Mouse (Mus musculus) ES-E14 (cell line): ENCODE results near the gene Eepd1. TPM values are rescaled to one million over a fixed set of nuclear protein-coding genes. Genes with fewer than 3 reads are reported as not detected.

Experiments used
- DNase-seq: peaks from one replicate; pipeline ENCODE4 v3.0.0-alpha.2; 2013; ENCODE audit warnings: low read depth, low spot score
- H3K27ac ChIP-seq: 2 replicates; pipeline ENCODE4 v1.5.1; 2012; ENCODE audit warnings: low read depth, mild to moderate bottlenecking, low read length, moderate library complexity, mixed read lengths; ENCODE audit not compliant: poor library complexity, insufficient read depth, severe bottlenecking
- H3K36me3 ChIP-seq: 2 replicates; pipeline ENCODE4 v1.6.1; 2012; ENCODE audit warnings: mild to moderate bottlenecking, low read length, moderate library complexity, mixed read lengths; ENCODE audit not compliant: control insufficient read depth, poor library complexity, insufficient read depth, severe bottlenecking
- H3K4me1 ChIP-seq, 2 experiments: fragments of 150-350 bp in 1 of 2; sonication (generic) in 1 of 2; 2 replicates each; pipeline ENCODE4 v1.6.1; 2012; ENCODE audit warnings: low read length in 2 of 2, mild to moderate bottlenecking in 1 of 2, mixed read lengths in 1 of 2; ENCODE audit not compliant: control insufficient read depth in 2 of 2, insufficient read depth in 2 of 2, poor library complexity in 1 of 2
- H3K4me3 ChIP-seq, 2 experiments: fragments of 150-350 bp in 1 of 2; sonication (generic) in 1 of 2; 2 replicates each; pipeline ENCODE4 v1.5.1; 2012; ENCODE audit warnings: low read length in 2 of 2, low read depth in 1 of 2, mild to moderate bottlenecking in 1 of 2, mixed read lengths in 1 of 2; ENCODE audit not compliant: insufficient read depth in 1 of 2, poor library complexity in 1 of 2, severe bottlenecking in 1 of 2
- H3K9ac ChIP-seq: 2 replicates; pipeline ENCODE4 v1.6.1; 2012; ENCODE audit warnings: low read depth, mild to moderate bottlenecking, low read length, mixed read lengths; ENCODE audit not compliant: poor library complexity, insufficient read depth, severe bottlenecking
- H3K9me3 ChIP-seq: fragments of 150-350 bp; sonication (generic); 2 replicates; pipeline ENCODE4 v1.6.1; 2012; ENCODE audit warnings: low read depth, mild to moderate bottlenecking, low read length; ENCODE audit not compliant: control insufficient read depth, insufficient read depth
- CHD2 ChIP-seq: IDR thresholded peaks from 2 replicates; pipeline ENCODE4 v1.6.1; 2014; ENCODE audit warnings: mild to moderate bottlenecking, low read depth, low read length, inconsistent platforms
- HCFC1 ChIP-seq: IDR thresholded peaks from 2 replicates; pipeline ENCODE4 v1.6.1; 2012; ENCODE audit warnings: low read length, inconsistent platforms, borderline replicate concordance; ENCODE audit not compliant: insufficient read depth
- MAFK ChIP-seq: IDR thresholded peaks from 2 replicates; pipeline ENCODE4 v1.6.1; 2014; ENCODE audit warnings: mild to moderate bottlenecking, low read depth, low read length, inconsistent platforms; ENCODE audit not compliant: insufficient read depth
- ZC3H11A ChIP-seq: IDR thresholded peaks from 2 replicates; pipeline ENCODE4 v1.6.1; 2012; ENCODE audit warnings: low read depth, mild to moderate bottlenecking, inconsistent platforms, low read length, borderline replicate concordance
- ZNF384 ChIP-seq: IDR thresholded peaks from 2 replicates; pipeline ENCODE4 v1.6.1; 2012; ENCODE audit warnings: low read depth, low read length, inconsistent platforms
- in situ Hi-C, 2 experiments: fragments of 600-800 bp; cut with MboI; formaldehyde crosslinking; loops; one replicate each; pipeline ENCODE4 v1.15.1; 2025; ENCODE audit warnings: low sequenced_read_pairs in 2 of 2, inconsistent platforms in 1 of 2; ENCODE audit not compliant: unreplicated experiment in 2 of 2
- total RNA-seq: library from RNA; depleted of rRNA; stranded (reverse); fragments of 300-350 nt; gene quantifications from 2 replicates; pipeline ENCODE4 v1.2.3, GENCODE M21; 2012

The Eepd1 gene
- total RNA-seq, 1 experiment, result 3.5 TPM

- H3K4me1 ChIP-seq, result no peaks in the 10 kb centered on the region
- in situ Hi-C loops, result no loop called here
- no peak overlapping the region for H3K4me3 ChIP-seq
- H3K9ac ChIP-seq, result no peak overlapping the region
- no peaks in the 10 kb centered on the region for H3K36me3 ChIP-seq
- H3K9me3 ChIP-seq, result no peaks in the 10 kb centered on the region
- H3K27ac ChIP-seq, result no peak overlapping the region
- no peak for DNase-seq
- no peak for TF ChIP-seq ZNF384
- TF ChIP-seq CHD2, result no peak
- TF ChIP-seq ZC3H11A, result no peak
- TF ChIP-seq HCFC1, result no peak
- no peak for TF ChIP-seq MAFK
These were observed 37.8 kb upstream of the Eepd1 start for GRCm38 (mm10) chr9:25443546-25443945.

GRCm38 (mm10) chr9:25450394-25450793, 31.0 kb upstream of the Eepd1 start:
- in situ Hi-C loops, result no loop called here
- no peaks in the 10 kb centered on the region for H3K9me3 ChIP-seq
- peak; percentile 12; the same call in 1 of the 2 replicates for TF ChIP-seq ZC3H11A
- TF ChIP-seq ZNF384, result no peak
- no peak for TF ChIP-seq MAFK
- no peak for TF ChIP-seq HCFC1
- no peak for TF ChIP-seq CHD2
- H3K9ac ChIP-seq, result no peak overlapping the region
- no peak overlapping the region for H3K27ac ChIP-seq
- no peak overlapping the region for H3K4me3 ChIP-seq
- no peaks in the 10 kb centered on the region for H3K36me3 ChIP-seq
- peak; percentile 6 for DNase-seq
- H3K4me1 ChIP-seq, result no peaks in the 10 kb centered on the region

GRCm38 (mm10) chr9:25455027-25455426, 26.3 kb upstream of the Eepd1 start:
- TF ChIP-seq CHD2 (no peak), MAFK (no peak), ZC3H11A (no peak), ZNF384 (no peak), HCFC1 (no peak)
- no peaks in the 10 kb centered on the region for H3K4me1 ChIP-seq
- no peaks in the 10 kb centered on the region for H3K36me3 ChIP-seq
- in situ Hi-C loops, result no loop called here
- H3K9me3 ChIP-seq, result no peaks in the 10 kb centered on the region
- no peak overlapping the region for H3K4me3 ChIP-seq
- H3K27ac ChIP-seq, result no peak overlapping the region
- H3K9ac ChIP-seq, result no peak overlapping the region
- no peak for DNase-seq

GRCm38 (mm10) chr9:25460835-25461555, 20.4 kb upstream of the Eepd1 start:
- H3K9me3 ChIP-seq, result no peaks in the 10 kb centered on the region
- no peaks in the 10 kb centered on the region for H3K4me1 ChIP-seq
- H3K4me3 ChIP-seq, result no peak overlapping the region
- no peaks in the 10 kb centered on the region for H3K36me3 ChIP-seq
- H3K9ac ChIP-seq, result no peak overlapping the region
- in situ Hi-C loops, result no loop called here
- no peak overlapping the region for H3K27ac ChIP-seq
- TF ChIP-seq CHD2, result no peak
- no peak for TF ChIP-seq ZC3H11A
- TF ChIP-seq ZNF384, result no peak
- no peak for TF ChIP-seq HCFC1
- TF ChIP-seq MAFK, result no peak
- DNase-seq, result no peak

- in situ Hi-C loops, result no loop called here
- Histone ChIP-seq H3K4me1 (no peaks in the 10 kb centered on the region), H3K9me3 (no peaks in the 10 kb centered on the region), H3K4me3 (no peak overlapping the region), H3K27ac (no peak overlapping the region), H3K36me3 (no peaks in the 10 kb centered on the region), H3K9ac (no peak overlapping the region)
- no peak for DNase-seq
- TF ChIP-seq HCFC1, result no peak
- TF ChIP-seq CHD2, result no peak
- TF ChIP-seq ZNF384, result no peak
- TF ChIP-seq ZC3H11A, result no peak
- no peak for TF ChIP-seq MAFK
These were observed 17.0 kb upstream of the Eepd1 start for GRCm38 (mm10) chr9:25464305-25464704.
